Comparison of ENCODE assay signal across 9 mouse cellular contexts in the genomic region with DNA sequence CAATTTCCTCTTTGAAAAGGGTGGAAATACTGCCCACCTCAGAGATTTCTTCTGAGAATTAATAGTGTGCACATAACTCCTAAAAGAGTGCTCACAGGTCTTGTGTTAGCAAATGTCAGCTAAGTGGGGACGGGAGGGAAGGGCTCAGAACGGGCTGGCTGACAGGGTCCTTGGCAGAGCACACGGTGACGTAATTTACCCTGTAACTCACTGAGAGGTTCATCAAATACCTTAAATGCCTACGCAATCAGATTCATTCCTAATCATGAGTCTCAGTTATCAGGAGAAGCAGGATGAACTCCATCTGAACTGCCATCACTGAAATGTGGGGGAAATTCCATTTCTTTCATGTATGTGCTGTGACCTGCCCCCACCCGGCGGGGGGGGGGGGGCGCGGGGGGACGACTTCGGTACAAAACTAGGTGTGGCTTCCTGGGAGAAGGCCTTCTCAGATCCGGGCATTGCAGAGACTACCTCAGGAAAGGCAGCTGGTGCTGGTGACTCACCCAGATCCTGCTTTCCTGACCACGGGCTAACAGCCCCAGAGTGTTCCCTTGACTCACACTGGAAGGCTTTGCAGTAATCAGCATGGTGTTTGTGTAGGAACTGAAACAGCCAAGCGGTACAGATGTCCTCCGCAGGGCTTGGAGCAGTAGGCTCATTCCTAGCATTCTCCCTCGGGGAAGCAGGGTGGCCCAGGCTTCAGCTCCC.
A peak's percentile ranks its signal among the peaks of the same experiment; 100 is the strongest.
DNase-seq lines count a peak whose midpoint lies in the region; TF ChIP-seq lines count a peak whose summit lies in the region.
"Had no signal": no experiment of that assay in that cellular context is flagged by ENCODE, and none has a peak within 500 bp of the region (broad histone marks: within the 10 kb centered on the region; RNA-seq: fewer than 3 reads in every experiment).

No protein-coding gene starts in this region.

- no peak for TF ChIP-seq POLR2A in testis, adult 2 months (IDR thresholded peaks at IDR 0.05; ENCODE audit: control insufficient read depth, low read depth, low read length)

- H3K36me3 ChIP-seq in testis, adult 2 months (ENCODE audit: control insufficient read depth, insufficient read depth, low read length) = no peaks in the 10 kb centered on the region; the same call in 1 of the 2 replicates

- H3K4me1 ChIP-seq in testis, adult 2 months (ENCODE audit: control insufficient read depth, insufficient read depth, low read length) = peaks cover 7% of the 10 kb centered on the region

- no peak for TF ChIP-seq CTCF in testis, adult 2 months (IDR thresholded peaks at IDR 0.05; ENCODE audit: control insufficient read depth, insufficient read depth, insufficient replicate concordance, low read depth, low read length)

- no peaks in the 10 kb centered on the region for H3K27me3 ChIP-seq in testis, adult 2 months (ENCODE audit: control insufficient read depth, insufficient read depth, low read length)
- H3K27me3 ChIP-seq: CH12.LX had no signal

- no peak overlapping the region for H3K4me3 ChIP-seq in testis, adult 2 months (ENCODE audit: control insufficient read depth, low read depth, low read length)

- DNase-seq in cerebellum, postnatal 25 days = peak; percentile 29 to 48
- no peak for DNase-seq in cerebellum, adult 9-10 months
- no peak for DNase-seq in testis, postnatal 10 days (ENCODE audit: low spot score)
- DNase-seq in heart, adult 9 months (ENCODE audit: low spot score in 2 of 2) = peak; percentile 80 to 87
- DNase-seq in layer of hippocampus, postnatal 36 days = peak; percentile 29 to 41
- peak; percentile 17 to 38 for DNase-seq in right cerebral cortex, postnatal 36 days (ENCODE audit: low spot score in 2 of 2)
- no peak for DNase-seq in spleen, adult 12 weeks (ENCODE audit: low spot score)

- peak overlapping the region; percentile 49 for H3K27ac ChIP-seq in testis, adult 2 months (ENCODE audit: control insufficient read depth, insufficient read depth, low read depth, low read length)

Comparison
In these comparisons a context has a peak if more than half of its experiments do, and no peak if none do; other contexts are left out.
1. DNase-seq: peak in cerebellum, postnatal 25 days (2 of 2), heart, adult 9 months (2 of 2), layer of hippocampus, postnatal 36 days (2 of 2) and right cerebral cortex, postnatal 36 days (2 of 2); none in cerebellum, adult 9-10 months (single experiment), testis, postnatal 10 days (single experiment) and spleen, adult 12 weeks (single experiment).